Mouse (Mus musculus) embryonic facial prominence, embryonic 10.5 days (tissue): Measurements from ENCODE around the gene Prss48. TPM values are rescaled to one million over a fixed set of nuclear protein-coding genes. Genes with fewer than 3 reads are reported as not detected.
A peak's percentile ranks its signal among the peaks of the same experiment; 100 is the strongest.

ENCODE experiments used
- DNase-seq: peaks from one replicate; pipeline ENCODE4 v3.0.0-alpha.2; 2017; ENCODE audit warnings: low spot score
- H3K27ac ChIP-seq: fragments of 300-500 bp; sonication (generic); replicated peaks from 2 replicates; pipeline ENCODE4 v1.5.1; 2016; ENCODE audit warnings: mild to moderate bottlenecking
- H3K27me3 ChIP-seq: fragments of 300-500 bp; sonication (generic); replicated peaks from 2 replicates; pipeline ENCODE4 v1.6.1; 2016; ENCODE audit warnings: low read depth, mild to moderate bottlenecking; ENCODE audit not compliant: poor library complexity, severe bottlenecking
- H3K36me3 ChIP-seq: fragments of 300-500 bp; sonication (generic); replicated peaks from 2 replicates; pipeline ENCODE4 v1.6.1; 2016; ENCODE audit warnings: mild to moderate bottlenecking, moderate library complexity
- H3K4me1 ChIP-seq: fragments of 300-500 bp; sonication (generic); 2 replicates; pipeline ENCODE4 v1.6.1; 2016
- H3K4me3 ChIP-seq: fragments of 300-500 bp; sonication (generic); 2 replicates; pipeline ENCODE4 v1.5.1; 2016; ENCODE audit warnings: mild to moderate bottlenecking, moderate library complexity
- H3K9me3 ChIP-seq: fragments of 300-500 bp; sonication (generic); 2 replicates; pipeline ENCODE4 v1.6.1; 2016; ENCODE audit warnings: mild to moderate bottlenecking
- WGBS: fragments of 180-500 bp; shearing (Covaris S2); methylation state at CpG from one replicate; pipeline ENCODE4 v1.1.7; 2016; 5-methylcytosine and 5-hydroxymethylcytosine counted together
- polyA plus RNA-seq: library from polyadenylated mRNA; unstranded; fragments of >200 nt; fragmentation: Nextera tagmentation; extraction: Ambion mirVana; gene quantifications from 2 replicates; pipeline ENCODE4 v1.2.1, GENCODE M21; 2016

Gene Prss48
- 0.16 TPM in 1 of 2 replicates, not detected in the other for polyA plus RNA-seq

DNA sequence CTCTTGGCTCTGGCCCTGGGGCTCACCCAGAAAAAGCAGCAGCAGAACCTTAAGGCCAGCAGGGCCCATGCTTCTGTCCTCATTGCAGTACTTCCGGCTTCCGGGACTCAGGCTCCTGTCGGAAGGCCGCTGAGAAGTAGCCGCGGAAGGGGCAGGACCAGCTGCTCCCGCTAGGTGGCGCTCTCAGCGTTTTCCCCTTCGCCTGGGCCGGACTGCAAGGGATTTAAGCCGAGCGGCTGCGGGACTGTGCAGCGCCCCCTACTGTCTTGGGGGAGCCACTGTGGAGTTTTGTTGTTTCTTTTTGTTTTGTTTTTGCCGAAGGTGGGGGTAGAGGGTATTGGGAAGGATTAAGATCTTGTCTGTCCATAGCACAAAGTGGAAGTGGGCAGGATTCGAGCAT is at the start of gene Prss48:
Gene Prss48 (minus strand): TSS at position 69 of the 400 bp plus-strand sequence.
- Histone ChIP-seq H3K27ac (no peak within 1 kb of the TSS), H3K27me3 (no peaks in the 10 kb centered on the region), H3K4me1 (peaks cover 6% of the 10 kb centered on the region), H3K4me3 (no peak within 1 kb of the TSS), H3K36me3 (0 out of 2 replicates have a peak, but pooled peaks cover 2% of the 10 kb centered on the region), H3K9me3 (peaks cover 3% of the 10 kb centered on the region; the same call in 1 of the 2 replicates)
- WGBS: 73% methylated on average over 17 of the region's 17 CpGs
- DNase-seq: peak; percentile 28

DNA sequence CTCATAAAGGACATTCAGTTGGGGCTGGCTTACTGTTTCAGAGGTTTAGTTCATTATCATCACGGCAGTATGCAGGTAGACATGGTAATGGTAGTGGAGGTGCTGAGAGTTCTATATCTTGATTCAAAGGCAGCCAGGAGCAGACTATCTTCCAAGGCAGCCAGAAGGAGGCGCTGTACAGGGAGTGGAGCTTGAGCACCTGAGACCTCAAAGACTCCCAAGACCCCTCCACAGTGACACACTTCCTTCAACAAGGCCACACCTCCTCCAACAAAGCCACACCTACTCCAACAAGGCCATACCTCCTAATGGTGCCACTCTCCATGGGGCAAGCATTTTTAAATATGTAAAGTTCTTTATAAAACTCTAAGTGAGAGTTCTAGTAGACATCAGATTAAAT is 46.8 kb upstream of the Prss48 start:
- no peak overlapping the region for H3K27ac ChIP-seq
- no peak for DNase-seq
- H3K27me3 ChIP-seq: no peaks in the 10 kb centered on the region
- H3K4me1 ChIP-seq: no peaks in the 10 kb centered on the region
- peaks cover 27% of the 10 kb centered on the region for H3K36me3 ChIP-seq
- H3K4me3 ChIP-seq: no peak overlapping the region
- WGBS: 86% methylated on average over 2 of the region's 2 CpGs
- 0 out of 2 replicates have a peak, but pooled peaks cover 7% of the 10 kb centered on the region for H3K9me3 ChIP-seq

DNA sequence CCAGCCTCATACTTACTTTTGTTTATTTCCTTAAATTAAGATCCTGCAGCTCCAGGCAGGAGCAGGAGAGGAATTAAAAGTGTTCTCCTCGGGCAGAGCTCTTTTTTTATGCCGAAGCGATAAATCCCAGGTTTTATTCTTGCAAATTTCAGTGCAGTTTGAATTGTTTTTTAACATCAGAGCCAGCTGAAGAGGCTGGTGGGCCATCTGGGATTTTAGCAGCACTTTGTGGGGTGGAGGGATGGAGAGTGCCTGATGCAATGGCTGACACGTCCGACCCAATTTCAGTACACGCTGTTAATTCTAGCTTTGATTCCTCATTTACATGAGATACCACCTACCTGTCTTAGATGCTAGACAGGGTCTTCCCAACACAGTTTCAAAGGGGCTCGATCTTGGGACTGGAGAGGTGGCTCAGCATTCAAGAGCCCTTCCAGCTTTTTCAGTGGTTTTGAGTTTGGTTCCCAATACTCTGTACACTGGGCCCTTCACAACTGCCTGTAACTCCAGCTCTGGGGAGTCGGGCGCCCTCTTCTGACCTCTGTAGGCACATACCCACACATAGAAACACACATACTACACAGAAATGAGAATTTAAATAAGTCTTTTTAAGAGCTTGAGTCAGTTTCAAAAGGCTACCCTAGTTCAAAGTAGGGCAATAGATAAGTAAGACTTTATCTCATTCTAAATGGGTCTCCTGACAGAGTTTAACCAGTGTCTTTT is 45.6 kb upstream of the Prss48 start:
- Histone ChIP-seq H3K36me3 (peaks cover 33% of the 10 kb centered on the region), H3K9me3 (peaks cover 11% of the 10 kb centered on the region; the same call in 1 of the 2 replicates), H3K4me3 (no peak overlapping the region), H3K4me1 (no peaks in the 10 kb centered on the region), H3K27me3 (no peaks in the 10 kb centered on the region), H3K27ac (no peak overlapping the region)
- DNase-seq: no peak
- WGBS: 94% methylated on average over 9 of the region's 9 CpGs

DNA sequence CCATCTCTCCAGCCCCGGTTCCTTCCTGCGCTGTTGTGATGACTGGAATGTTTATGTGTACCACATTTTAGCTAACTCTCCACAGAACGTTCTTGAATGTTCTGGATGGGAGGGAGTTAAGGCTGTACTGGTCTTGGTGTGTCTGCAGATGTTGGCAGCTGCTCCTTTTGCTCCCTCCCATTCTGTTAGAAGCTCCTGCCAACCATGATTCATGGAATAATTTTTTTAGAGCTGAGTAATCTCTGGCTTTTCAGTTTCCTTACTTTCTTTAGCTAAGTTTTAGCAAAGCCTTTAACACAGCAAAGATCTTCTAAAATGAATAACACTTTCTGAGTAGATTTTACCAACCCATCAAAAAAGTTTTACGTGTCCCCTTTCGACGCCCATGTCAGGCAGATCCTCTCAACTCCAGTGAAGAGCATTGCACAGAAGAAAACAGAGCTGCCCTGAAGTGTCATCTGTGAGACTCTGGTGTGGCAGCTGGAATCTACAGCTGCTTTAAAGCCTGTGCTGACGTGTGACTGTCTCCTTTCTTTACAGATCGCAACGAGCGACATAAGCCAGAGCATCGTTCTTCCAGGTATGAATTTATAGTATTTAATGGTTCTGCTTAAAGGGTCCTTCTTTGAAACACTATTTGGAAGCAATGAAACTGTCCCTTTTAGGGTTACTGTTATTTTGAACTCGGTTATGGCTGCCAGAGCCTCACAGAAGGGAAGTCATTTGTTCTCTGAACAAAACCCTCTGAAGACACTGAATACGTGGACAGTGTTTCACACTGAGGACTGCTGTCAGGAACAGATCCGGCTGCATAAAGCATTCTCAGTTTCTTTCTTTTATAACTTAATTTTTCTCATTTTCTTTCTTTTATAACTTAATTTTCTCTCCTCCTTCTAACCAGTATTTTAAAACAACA is 38.3 kb upstream of the Prss48 start:
- WGBS: 78% methylated on average over 14 of the region's 14 CpGs
- Histone ChIP-seq H3K36me3 (peaks cover 9% of the 10 kb centered on the region), H3K9me3 (peaks cover 5% of the 10 kb centered on the region; the same call in 1 of the 2 replicates), H3K4me1 (peaks cover 18% of the 10 kb centered on the region), H3K27me3 (no peaks in the 10 kb centered on the region), H3K4me3 (no peak overlapping the region), H3K27ac (no peak overlapping the region)
- no peak for DNase-seq

DNA sequence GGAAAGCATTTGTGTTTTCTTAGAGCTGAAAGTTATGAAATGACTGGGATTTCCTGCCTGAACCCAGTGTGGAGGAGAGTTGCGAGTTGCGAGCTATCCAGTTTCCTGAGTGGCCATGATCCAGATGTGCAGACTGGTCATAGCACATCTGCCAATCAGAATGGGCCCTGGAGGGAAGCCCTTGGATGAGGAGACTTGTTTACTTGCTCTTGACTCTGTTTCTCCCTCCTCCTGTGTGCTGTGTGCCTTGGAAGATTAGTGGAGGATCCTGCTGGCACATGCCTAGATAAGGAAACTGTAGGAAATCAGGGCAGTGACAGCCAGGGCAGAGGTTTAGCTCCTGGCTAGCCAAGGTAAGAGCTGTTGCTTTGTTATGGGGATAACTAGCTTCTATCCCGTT is 36.4 kb upstream of the Prss48 start:
- Histone ChIP-seq H3K27me3 (no peaks in the 10 kb centered on the region), H3K27ac (peak overlapping the region; percentile 49), H3K4me1 (peaks cover 22% of the 10 kb centered on the region), H3K36me3 (peaks cover 10% of the 10 kb centered on the region), H3K4me3 (no peak overlapping the region), H3K9me3 (peaks cover 5% of the 10 kb centered on the region; the same call in 1 of the 2 replicates)
- WGBS: 42% methylated on average over 3 of the region's 3 CpGs
- DNase-seq: peak; percentile 42

DNA sequence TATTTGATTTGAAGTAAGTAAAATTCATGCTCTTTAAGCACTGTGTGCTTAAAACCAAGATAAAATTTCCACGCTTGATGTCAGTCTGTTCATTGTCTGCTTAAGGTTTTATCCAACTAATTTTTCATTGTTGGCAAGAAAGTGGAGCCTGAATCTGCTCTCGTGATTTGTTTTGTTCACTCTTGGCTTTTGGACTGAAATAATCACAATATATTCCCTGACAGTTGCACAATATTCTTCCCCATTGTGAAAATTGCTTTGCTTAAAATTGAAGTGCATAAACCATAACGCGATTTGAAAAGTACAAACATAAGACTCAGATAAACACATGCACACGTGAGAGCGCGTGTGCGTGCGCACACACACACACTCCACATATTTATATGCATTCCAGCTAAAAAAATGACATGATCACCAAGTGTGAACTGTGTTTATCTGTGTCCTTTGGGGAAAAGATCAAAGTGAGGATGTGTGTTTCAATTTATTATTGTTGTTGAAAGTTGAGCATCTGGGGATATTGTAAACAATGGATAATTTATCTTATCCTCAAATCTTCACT is 35.7 kb upstream of the Prss48 start:
- no peak for DNase-seq
- H3K36me3 ChIP-seq: peaks cover 13% of the 10 kb centered on the region
- H3K4me1 ChIP-seq: peaks cover 22% of the 10 kb centered on the region
- no peaks in the 10 kb centered on the region for H3K27me3 ChIP-seq
- WGBS: 94% methylated on average over 9 of the region's 9 CpGs
- no peak overlapping the region for H3K4me3 ChIP-seq
- H3K9me3 ChIP-seq: peaks cover 2% of the 10 kb centered on the region; the same call in 1 of the 2 replicates
- H3K27ac ChIP-seq: no peak overlapping the region

DNA sequence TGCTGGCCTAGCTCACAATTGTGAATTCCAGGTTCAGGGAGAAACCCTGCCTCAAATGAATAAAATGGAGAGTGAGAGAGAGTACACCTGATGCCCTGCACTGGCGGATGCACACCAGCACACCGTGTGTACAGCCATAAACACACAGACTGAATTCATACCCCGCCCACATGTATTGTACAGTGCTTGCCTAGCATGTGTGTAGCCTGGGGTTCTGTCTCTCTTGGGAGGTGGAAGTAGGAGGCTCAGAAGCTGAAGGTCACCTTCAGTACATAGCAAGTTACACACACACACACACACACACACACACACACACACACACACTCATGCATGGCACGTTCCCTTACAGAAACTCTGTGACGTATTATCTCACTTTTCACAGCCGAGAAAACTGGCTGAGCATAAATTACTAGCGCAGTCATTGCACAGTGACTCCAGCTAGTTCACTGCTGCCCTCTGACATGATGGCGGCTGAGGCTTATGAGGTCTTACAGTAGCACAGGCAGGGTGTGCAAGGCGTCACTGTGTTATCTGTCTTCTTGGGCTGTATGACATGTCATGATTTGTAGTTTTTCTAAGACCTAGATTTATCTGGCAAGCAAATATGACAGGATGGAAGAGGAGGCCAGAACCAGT is 31.3 kb upstream of the Prss48 start:
- H3K27me3 ChIP-seq: no peaks in the 10 kb centered on the region
- H3K4me1 ChIP-seq: peaks cover 9% of the 10 kb centered on the region
- 89% methylated on average over 9 of the region's 9 CpGs for WGBS
- no peak overlapping the region for H3K27ac ChIP-seq
- H3K9me3 ChIP-seq: no peaks in the 10 kb centered on the region
- H3K36me3 ChIP-seq: peaks cover 8% of the 10 kb centered on the region
- no peak overlapping the region for H3K4me3 ChIP-seq
- no peak for DNase-seq

DNA sequence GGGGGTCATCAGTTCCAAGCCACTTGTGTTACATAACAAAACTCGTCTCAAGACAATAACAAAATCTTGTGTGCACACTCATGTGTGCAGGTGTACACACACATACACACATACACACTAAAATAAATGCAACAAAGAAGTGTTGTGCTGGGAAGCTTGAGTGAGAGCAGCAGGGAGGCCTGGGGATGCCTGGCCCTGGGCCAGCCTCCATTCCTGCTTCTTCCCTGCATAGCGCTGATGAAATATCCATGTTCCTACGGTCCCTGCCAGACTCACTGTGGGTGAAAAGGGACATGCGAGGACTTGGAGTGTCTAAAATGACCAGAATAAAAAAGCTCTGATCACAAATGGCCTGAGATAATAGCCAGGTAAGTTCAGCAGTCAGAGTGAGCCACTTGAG is 28.3 kb upstream of the Prss48 start:
- no peaks in the 10 kb centered on the region for H3K9me3 ChIP-seq
- no peak overlapping the region for H3K4me3 ChIP-seq
- no peak for DNase-seq
- H3K27ac ChIP-seq: no peak overlapping the region
- H3K4me1 ChIP-seq: 0 out of 2 replicates have a peak, but pooled peaks cover 4% of the 10 kb centered on the region
- H3K27me3 ChIP-seq: no peaks in the 10 kb centered on the region
- peaks cover 8% of the 10 kb centered on the region; the same call in 1 of the 2 replicates for H3K36me3 ChIP-seq
- WGBS: 90% methylated on average over 4 of the region's 4 CpGs

DNA sequence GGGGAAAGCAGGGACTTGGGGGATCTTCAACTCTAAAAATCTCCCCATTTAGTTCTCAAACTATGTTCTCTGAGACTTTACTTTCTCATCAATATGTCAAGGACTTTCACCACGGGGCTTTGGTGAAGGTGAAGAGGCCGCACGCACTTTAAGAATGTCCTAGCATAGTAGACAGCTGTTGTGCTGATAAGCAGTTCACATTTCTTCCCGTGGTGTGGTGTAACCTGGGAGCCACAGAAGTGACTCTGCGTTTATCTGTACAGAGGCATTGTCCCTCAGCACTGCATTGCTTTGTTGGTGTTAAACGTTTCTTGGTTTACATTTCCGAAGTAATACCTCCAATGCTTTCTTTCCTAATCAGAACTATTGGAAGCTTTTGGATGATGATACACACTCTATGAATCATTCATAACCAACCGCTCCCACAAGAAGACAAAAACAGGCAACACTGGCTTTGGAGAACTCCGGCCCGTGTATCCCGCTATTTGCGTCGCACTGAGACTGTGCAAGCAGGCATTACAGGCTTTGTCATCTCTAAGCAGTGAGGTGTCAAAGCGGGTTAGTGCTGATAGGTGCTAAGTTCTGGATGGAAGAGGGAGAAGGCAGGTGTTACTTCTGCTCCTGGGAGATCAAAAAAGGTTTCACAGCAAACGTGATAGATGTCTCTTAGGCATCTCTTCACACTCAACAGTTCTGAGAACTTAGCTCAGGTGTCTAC is 26.5 kb upstream of the Prss48 start:
- no peak overlapping the region for H3K4me3 ChIP-seq
- WGBS: 92% methylated on average over 15 of the region's 15 CpGs
- H3K27ac ChIP-seq: no peak overlapping the region
- 0 out of 2 replicates have a peak, but pooled peaks cover 2% of the 10 kb centered on the region for H3K4me1 ChIP-seq
- no peaks in the 10 kb centered on the region for H3K27me3 ChIP-seq
- peaks cover 8% of the 10 kb centered on the region; the same call in 1 of the 2 replicates for H3K36me3 ChIP-seq
- no peaks in the 10 kb centered on the region for H3K9me3 ChIP-seq
- no peak for DNase-seq

DNA sequence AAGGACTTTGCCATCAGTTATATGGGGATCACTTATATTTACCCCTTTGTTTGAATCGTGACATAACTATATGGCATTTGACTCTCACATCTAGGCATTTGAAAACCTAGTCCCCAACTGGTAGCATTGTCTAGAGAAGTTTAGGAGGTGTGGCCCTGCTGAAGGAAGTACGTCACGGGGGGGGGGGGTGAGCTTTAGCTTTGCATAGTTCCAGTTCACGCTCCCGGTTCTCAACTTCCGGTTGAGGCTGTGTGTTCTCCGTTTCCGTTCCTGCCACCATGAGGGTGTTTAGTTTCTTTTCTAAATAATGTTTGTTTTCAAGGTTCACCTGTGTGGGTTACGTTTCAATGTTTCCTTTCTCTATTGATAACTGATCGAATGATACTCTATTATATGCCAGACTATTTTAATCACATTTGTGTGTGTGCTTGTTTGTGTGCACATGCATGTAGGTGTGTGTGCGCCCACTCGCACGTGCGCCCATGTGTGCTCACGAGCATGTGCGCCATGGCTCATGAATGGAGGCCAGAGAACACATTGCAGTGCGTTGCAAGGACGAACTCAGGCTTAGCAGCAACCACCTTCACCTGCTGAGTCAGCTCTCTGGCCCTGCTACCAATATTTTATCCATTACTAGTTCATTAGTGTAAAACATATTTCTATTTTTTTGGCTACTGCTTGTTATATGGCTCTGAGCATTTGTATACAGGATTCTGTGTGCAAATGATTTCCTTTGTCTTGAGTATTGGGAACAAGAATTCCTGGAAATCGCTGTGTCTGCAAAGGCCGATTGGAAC is 23.2 kb upstream of the Prss48 start:
- Histone ChIP-seq H3K9me3 (no peaks in the 10 kb centered on the region), H3K27ac (no peak overlapping the region), H3K4me1 (no peaks in the 10 kb centered on the region), H3K4me3 (no peak overlapping the region), H3K36me3 (no peaks in the 10 kb centered on the region), H3K27me3 (no peaks in the 10 kb centered on the region)
- 94% methylated on average over 20 of the region's 20 CpGs for WGBS
- no peak for DNase-seq
